Mouse (Mus musculus) CH12.LX (cell line): Measurements from ENCODE around the gene Stxbp2. TPM values are rescaled to one million over a fixed set of nuclear protein-coding genes. Genes with fewer than 3 reads are reported as not detected.

Experiments
- DNase-seq: peaks from one replicate; pipeline ENCODE4 v3.0.0-alpha.2; 2013; ENCODE audit errors: extremely low read depth
- H3K27ac ChIP-seq: 2 replicates; pipeline ENCODE4 v1.5.1; 2012; ENCODE audit warnings: low read depth, mild to moderate bottlenecking, control low read depth, moderate library complexity; ENCODE audit not compliant: insufficient read depth
- H3K27me3 ChIP-seq: replicated peaks from 2 replicates; pipeline ENCODE3; 2012; ENCODE audit warnings: inconsistent platforms
- H3K36me3 ChIP-seq, 2 experiments: replicated peaks in 1 of 2; 2 replicates each; pipeline versions ENCODE3 to v1.6.1; 2012; ENCODE audit warnings: inconsistent platforms in 1 of 2, low read length in 1 of 2, mild to moderate bottlenecking in 1 of 2, mixed read lengths in 1 of 2, moderate library complexity in 1 of 2; ENCODE audit not compliant: control insufficient read depth in 1 of 2, insufficient read depth in 1 of 2
- H3K4me1 ChIP-seq, 2 experiments: 2 replicates each; pipeline ENCODE4 v1.6.1; 2012; ENCODE audit warnings: inconsistent platforms in 1 of 2, moderate library complexity in 1 of 2; ENCODE audit not compliant: insufficient read depth in 2 of 2, control insufficient read depth in 1 of 2
- H3K4me2 ChIP-seq: 2 replicates; pipeline ENCODE4 v1.6.1; 2012; ENCODE audit warnings: low read depth, mild to moderate bottlenecking, control low read depth; ENCODE audit not compliant: poor library complexity, insufficient read depth, severe bottlenecking
- H3K4me3 ChIP-seq, 3 experiments: fragments of 150-350 bp in 1 of 3; sonication (generic) in 1 of 3; replicated peaks in 1 of 3; 2 replicates each; pipeline versions ENCODE3 to v1.5.1; 2011 to 2012; ENCODE audit warnings: low read depth in 2 of 3, low read length in 2 of 3, mild to moderate bottlenecking in 2 of 3, moderate library complexity in 2 of 3, control low read depth in 1 of 3, improper control_type of control experiment in 1 of 3, inconsistent platforms in 1 of 3, mixed read lengths in 1 of 3; ENCODE audit not compliant: poor library complexity in 1 of 3
- H3K79me2 ChIP-seq: replicated peaks from 2 replicates; pipeline ENCODE4 v1.6.1; 2012; ENCODE audit warnings: mild to moderate bottlenecking, moderate library complexity; ENCODE audit not compliant: control insufficient read depth, poor library complexity, insufficient read depth, severe bottlenecking; ENCODE audit errors: extremely low read depth
- H3K9ac ChIP-seq: 2 replicates; pipeline ENCODE4 v1.6.1; 2012; ENCODE audit warnings: low read depth, mild to moderate bottlenecking, control low read depth, moderate library complexity; ENCODE audit not compliant: insufficient read depth
- H3K9me3 ChIP-seq: replicated peaks from 2 replicates; pipeline ENCODE3; 2012; ENCODE audit warnings: low read length, inconsistent platforms, mixed read lengths
- CHD1 ChIP-seq: IDR thresholded peaks from 2 replicates; pipeline ENCODE4 v1.6.1; 2012; ENCODE audit warnings: low read depth, low read length, improper control_type of control experiment, inconsistent platforms
- CHD2 ChIP-seq: IDR thresholded peaks from 2 replicates; pipeline ENCODE4 v1.6.1; 2011; ENCODE audit warnings: low read length, improper control_type of control experiment
- JUN ChIP-seq: IDR thresholded peaks from 2 replicates; pipeline ENCODE4 v1.6.1; 2011; ENCODE audit warnings: low read depth, mild to moderate bottlenecking, low read length, improper control_type of control experiment, moderate library complexity; ENCODE audit not compliant: insufficient read depth
- KAT2A ChIP-seq: IDR thresholded peaks from 2 replicates; pipeline ENCODE4 v1.6.1; 2012; ENCODE audit warnings: low read length, improper control_type of control experiment, inconsistent platforms; ENCODE audit not compliant: insufficient replicate concordance
- MAFK ChIP-seq: IDR thresholded peaks from 2 replicates; pipeline ENCODE4 v1.6.1; 2011; ENCODE audit warnings: low read length, improper control_type of control experiment; ENCODE audit not compliant: insufficient replicate concordance
- MAX ChIP-seq: IDR thresholded peaks from 2 replicates; pipeline ENCODE4 v1.6.1; 2011; ENCODE audit warnings: low read length, improper control_type of control experiment
- MEF2A ChIP-seq: IDR thresholded peaks from 2 replicates; pipeline ENCODE4 v1.6.1; 2014; ENCODE audit warnings: low read depth, mild to moderate bottlenecking, inconsistent platforms, low read length, improper control_type of control experiment, borderline replicate concordance
- MYC ChIP-seq: IDR thresholded peaks from 2 replicates; pipeline ENCODE4 v1.6.1; 2011; ENCODE audit warnings: low read depth, mild to moderate bottlenecking, improper control_type of control experiment, low read length
- NELFE ChIP-seq: IDR thresholded peaks from 2 replicates; pipeline ENCODE4 v1.6.1; 2011; ENCODE audit warnings: low read depth, low read length, improper control_type of control experiment
- NRF1 ChIP-seq: IDR thresholded peaks from 2 replicates; pipeline ENCODE4 v1.6.1; 2014; ENCODE audit warnings: low read depth, mild to moderate bottlenecking, inconsistent platforms, low read length, improper control_type of control experiment, moderate library complexity
- POLR2A ChIP-seq: IDR thresholded peaks from 2 replicates; pipeline ENCODE4 v1.6.1; 2011; ENCODE audit warnings: low read depth, mild to moderate bottlenecking, improper control_type of control experiment, low read length
- POLR2AphosphoS2 ChIP-seq: IDR thresholded peaks from 2 replicates; pipeline ENCODE4 v1.6.1; 2011; ENCODE audit warnings: low read depth, low read length, improper control_type of control experiment
- RCOR1 ChIP-seq: conservative IDR thresholded peaks from 2 replicates; pipeline ENCODE4 v1.6.1; 2012; ENCODE audit warnings: low read depth, mild to moderate bottlenecking, inconsistent platforms, low read length, improper control_type of control experiment
- TCF12 ChIP-seq: IDR thresholded peaks from 2 replicates; pipeline ENCODE4 v1.6.1; 2014; ENCODE audit warnings: low read depth, mild to moderate bottlenecking, inconsistent platforms, low read length, improper control_type of control experiment
- UBTF ChIP-seq: IDR thresholded peaks from 2 replicates; pipeline ENCODE4 v1.6.1; 2012; ENCODE audit warnings: low read depth, mild to moderate bottlenecking, inconsistent platforms, low read length, improper control_type of control experiment, moderate library complexity
- ZC3H11A ChIP-seq: IDR thresholded peaks from 2 replicates; pipeline ENCODE4 v1.6.1; 2012; ENCODE audit warnings: low read depth, mild to moderate bottlenecking, inconsistent platforms, low read length, improper control_type of control experiment
- ZKSCAN1 ChIP-seq: IDR thresholded peaks from 2 replicates; pipeline ENCODE4 v1.6.1; 2012; ENCODE audit warnings: low read depth, inconsistent platforms, low read length, improper control_type of control experiment, borderline replicate concordance
- ZNF384 ChIP-seq: IDR thresholded peaks from 2 replicates; pipeline ENCODE4 v1.6.1; 2012; ENCODE audit warnings: low read depth, low read length, improper control_type of control experiment, inconsistent platforms
- dilution Hi-C: fragments of 300-500 bp; cut with MboI; formaldehyde crosslinking; loops from 2 replicates; pipeline ENCODE4 v1.14.3; 2020; ENCODE audit warnings: low sequenced_read_pairs; ENCODE audit not compliant: extremely low pct_unique_long_range_greater_than_20kb, extremely low pct_ligation_motif_present
- in situ Hi-C: fragments of 300-500 bp; cut with MboI; formaldehyde crosslinking; loops from 3 replicates; pipeline ENCODE4 v1.14.3; 2019; ENCODE audit warnings: low sequenced_read_pairs, low pct_ligation_motif_present, low pct_unique_long_range_greater_than_20kb, mixed read lengths
- polyA plus RNA-seq: library from polyadenylated mRNA; unstranded; fragments of >175 nt; gene quantifications from 2 replicates; pipeline ENCODE4 v1.2.1, GENCODE M21; 2012; ENCODE audit warnings: low read depth; ENCODE audit not compliant: insufficient read length
- total RNA-seq, 2 experiments: library from RNA; depleted of rRNA; stranded (reverse); fragments of 300-350 nt in 1 of 2; fragments of >200 nt in 1 of 2; gene quantifications; 2 replicates each; pipeline ENCODE4 v1.2.3; 2012 to 2014

Gene Stxbp2
- total and polyA plus RNA-seq, 3 experiments, result 60.9 to 136 (median 123) TPM

GRCm38 (mm10) chr8:3647561-3647960 lies 16.8 kb downstream of the Stxbp2 start (continued):
- TF ChIP-seq CHD1 (no peak), MYC (no peak)

GRCm38 (mm10) chr8:3648268-3648667 lies 17.5 kb downstream of the Stxbp2 start:
- DNase-seq, result no peak
- Histone ChIP-seq H3K4me2 (no peak overlapping the region), H3K4me3 (no peak overlapping the region), H3K36me3 (peaks cover 0 to under 1% of the 10 kb centered on the region in 2 experiments), H3K9me3 (no peaks in the 10 kb centered on the region), H3K9ac (no peak overlapping the region), H3K79me2 (no peaks in the 10 kb centered on the region), H3K27me3 (no peaks in the 10 kb centered on the region), H3K4me1 (peaks cover 0 to 13% of the 10 kb centered on the region in 2 experiments; a peak in 2 of 4 replicates), H3K27ac (no peak overlapping the region)
- dilution Hi-C loops (no loop called here), in situ Hi-C loops (no loop called here)
- TF ChIP-seq UBTF, result no peak
- TF ChIP-seq MYC, result no peak
- TF ChIP-seq JUN, result no peak
- no peak for TF ChIP-seq MAFK
- no peak for TF ChIP-seq POLR2AphosphoS2
- TF ChIP-seq RCOR1, result no peak
- TF ChIP-seq NRF1, result no peak
- TF ChIP-seq KAT2A, result no peak
- no peak for TF ChIP-seq MEF2A
- no peak for TF ChIP-seq ZNF384
- TF ChIP-seq ZC3H11A, result no peak
- TF ChIP-seq POLR2A, result no peak

GRCm38 (mm10) chr8:3648990-3649389 lies 18.2 kb downstream of the Stxbp2 start:
- Histone ChIP-seq H3K9me3 (no peaks in the 10 kb centered on the region), H3K4me3 (no peak overlapping the region), H3K27ac (no peak overlapping the region), H3K4me1 (peaks cover 0 to 9% of the 10 kb centered on the region in 2 experiments; a peak in 2 of 4 replicates), H3K79me2 (no peaks in the 10 kb centered on the region), H3K27me3 (no peaks in the 10 kb centered on the region), H3K36me3 (no peaks in the 10 kb centered on the region), H3K4me2 (no peak overlapping the region), H3K9ac (no peak overlapping the region)
- no peak for DNase-seq
- in situ Hi-C loops (no loop called here), dilution Hi-C loops (no loop called here)
- no peak for TF ChIP-seq NELFE
- TF ChIP-seq KAT2A, result no peak
- TF ChIP-seq RCOR1, result no peak
- TF ChIP-seq ZKSCAN1, result no peak
- TF ChIP-seq UBTF, result no peak
- no peak for TF ChIP-seq CHD1
- TF ChIP-seq TCF12, result no peak
- TF ChIP-seq POLR2AphosphoS2, result no peak
- no peak for TF ChIP-seq NRF1
- no peak for TF ChIP-seq MAX
- no peak for TF ChIP-seq MAFK
- TF ChIP-seq CHD2, result no peak
